Mouse (Mus musculus) hindlimb bud, embryonic 11.5 days (tissue): ENCODE results near the gene Arpc4.

ENCODE experiments used
- DNase-seq: peaks from one replicate; pipeline ENCODE4 v3.0.0-alpha.2; 2012; ENCODE audit warnings: low read depth, low spot score; ENCODE audit errors: extremely low spot score

Gene Arpc4

DNA sequence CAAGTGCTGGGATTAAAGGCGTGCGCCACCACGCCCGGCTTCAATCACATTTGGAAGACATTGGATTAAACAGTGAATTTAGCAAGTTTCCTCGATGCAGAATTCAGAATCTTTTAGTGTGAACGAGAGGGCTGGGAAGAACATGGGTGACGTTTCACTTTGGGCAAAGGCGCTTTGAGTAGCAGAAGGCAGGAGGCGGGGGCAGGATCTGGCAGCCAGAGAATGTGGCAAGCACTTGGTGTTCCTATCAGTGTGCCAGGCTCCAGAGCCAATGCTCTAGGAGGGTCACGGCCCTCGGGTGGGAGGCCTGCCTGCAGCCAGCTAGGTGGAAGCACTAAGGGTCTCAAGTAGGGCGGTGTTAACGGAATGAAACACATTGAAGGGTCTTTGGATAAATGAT is 24.2 kb downstream of the Arpc4 start:
- no peak for DNase-seq

DNA sequence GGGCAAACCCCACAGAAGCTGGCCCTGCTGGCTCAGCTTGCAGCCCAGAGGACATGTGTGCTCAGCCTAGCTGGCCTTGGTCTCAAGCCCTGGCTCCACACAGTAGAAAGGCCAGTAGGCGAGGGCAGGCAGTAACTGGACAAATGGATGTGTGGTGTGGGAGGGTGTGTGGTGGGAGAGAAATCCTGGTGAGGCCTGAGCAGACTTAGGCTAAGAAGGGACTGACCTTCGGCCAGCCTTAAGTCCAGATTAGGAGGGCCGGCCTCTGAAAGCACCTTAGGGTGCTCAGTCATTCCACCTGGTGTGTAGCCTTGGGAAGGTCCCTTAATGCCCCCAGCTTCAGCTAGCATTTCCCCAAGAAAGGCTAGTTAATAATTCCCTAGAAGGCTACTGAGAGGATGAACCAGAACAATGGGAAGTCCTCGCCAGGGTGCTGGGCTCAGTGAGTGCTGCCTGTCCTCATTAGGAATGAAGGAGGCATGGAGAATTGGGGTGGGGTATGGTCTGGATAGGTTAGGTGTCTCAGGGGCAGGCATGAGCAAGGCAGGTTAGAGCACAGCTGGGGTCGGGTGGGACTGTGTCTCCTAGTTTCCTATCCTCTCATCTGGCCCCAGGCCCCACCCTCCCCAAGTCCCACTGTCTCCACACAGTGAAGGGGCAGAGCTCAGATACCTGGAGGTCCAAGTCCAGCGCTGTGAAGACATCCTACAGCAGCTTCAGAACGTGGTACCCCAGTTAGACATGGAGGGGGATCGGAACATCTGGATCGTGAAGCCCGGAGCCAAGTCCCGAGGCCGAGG is 26.9 kb downstream of the Arpc4 start:
- no peak for DNase-seq

DNA sequence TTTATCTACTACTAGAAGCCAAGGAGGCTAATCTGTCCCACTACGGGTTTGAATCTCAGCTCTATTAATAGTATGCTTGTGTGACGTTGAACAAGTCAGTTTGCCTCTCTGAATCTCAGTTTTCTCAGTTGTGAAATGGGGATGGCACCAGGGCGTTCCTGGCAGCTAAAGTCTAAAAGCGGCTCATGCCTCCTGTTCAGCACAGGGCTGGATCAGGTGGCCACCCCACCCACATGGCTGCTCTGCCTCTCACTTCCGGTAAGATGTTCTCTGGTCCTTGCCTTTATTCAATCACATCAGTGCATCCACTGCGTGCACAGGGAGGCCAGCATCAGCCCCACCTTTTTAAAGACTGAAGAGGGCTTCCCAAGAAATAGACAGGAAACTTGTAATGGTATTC is 27.6 kb downstream of the Arpc4 start:
- no peak for DNase-seq

- DNase-seq, result no peak
Measured at GRCm38 (mm10) chr6:113406683-113407082, 28.8 kb downstream of the Arpc4 start.

GRCm38 (mm10) chr6:113410001-113410400 is 32.1 kb downstream of the Arpc4 start:
- DNase-seq, result no peak

DNA sequence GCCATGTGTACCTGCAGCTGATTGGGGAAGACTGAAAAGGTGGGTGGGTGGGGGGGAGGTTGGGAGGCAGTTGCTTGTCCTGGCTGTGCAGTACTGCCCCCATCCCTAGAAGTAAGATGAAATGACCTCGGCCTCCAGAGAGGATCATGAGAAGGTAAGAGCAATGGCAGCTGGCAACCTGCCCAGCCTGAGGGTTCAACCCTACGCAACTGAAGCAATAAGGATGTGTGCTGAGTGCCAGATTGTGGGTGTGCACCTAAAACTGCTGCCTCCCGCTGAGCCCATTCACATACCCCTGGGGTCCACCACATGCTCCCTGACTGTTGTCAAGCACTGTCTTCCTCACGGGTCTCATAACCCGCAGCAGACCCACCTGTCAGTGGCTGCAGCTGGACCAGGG is 38.5 kb downstream of the Arpc4 start:
- DNase-seq, result no peak

- no peak for DNase-seq
Measured at GRCm38 (mm10) chr6:113418441-113419198, 40.7 kb downstream of the Arpc4 start.

DNA sequence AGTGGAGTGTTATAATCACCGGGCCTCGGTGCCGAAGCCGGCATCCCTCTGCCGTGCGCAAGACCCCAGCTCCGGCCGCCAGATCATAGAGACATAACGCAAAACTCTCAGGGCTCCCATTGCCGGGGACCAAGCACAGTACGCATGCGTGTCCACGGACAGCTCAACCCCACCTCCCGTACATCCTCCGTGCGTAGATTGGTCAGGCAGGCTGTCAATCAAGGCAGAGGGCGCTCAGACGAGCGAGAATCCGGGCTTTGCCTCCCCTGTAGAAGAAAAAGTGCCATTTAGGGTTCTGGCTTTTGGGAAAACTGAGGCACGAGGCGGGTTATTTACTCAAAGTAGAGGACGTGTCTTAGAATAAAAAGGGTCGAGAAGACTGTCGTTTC is 41.3 kb downstream of the Arpc4 start, which contains the start of gene Rpusd3:
Gene Rpusd3, minus strand, starts transcription at position 142 of the 389 bp plus-strand sequence.
- DNase-seq, result peak; percentile 99

DNA sequence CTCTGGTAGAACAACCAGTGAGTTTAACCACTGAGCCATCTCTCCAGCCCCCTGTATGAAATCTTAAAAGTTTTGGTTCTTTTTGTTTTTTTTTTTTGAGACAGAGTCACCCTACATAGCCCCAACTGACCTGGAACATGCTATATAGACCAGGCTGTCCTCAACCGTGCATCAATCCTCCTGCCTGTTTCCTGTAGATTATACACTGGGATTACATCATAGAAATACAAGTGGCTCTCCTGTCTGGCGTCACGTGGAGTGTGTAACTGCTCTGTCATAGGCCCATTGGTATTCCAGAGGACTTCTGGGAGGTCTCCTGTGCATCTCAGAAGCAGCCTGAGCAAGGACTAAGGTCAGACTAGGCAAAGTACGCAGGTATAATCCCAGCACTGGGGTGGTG is 45.1 kb downstream of the Arpc4 start:
- DNase-seq, result no peak

GRCm38 (mm10) chr6:113424187-113424586 is 46.3 kb downstream of the Arpc4 start:
- DNase-seq, result no peak

- no peak for DNase-seq
Measured at GRCm38 (mm10) chr6:113426696-113427095, 48.8 kb downstream of the Arpc4 start.

- peak; percentile 37 for DNase-seq
Measured at GRCm38 (mm10) chr6:113427397-113427796, 49.5 kb downstream of the Arpc4 start.

DNA sequence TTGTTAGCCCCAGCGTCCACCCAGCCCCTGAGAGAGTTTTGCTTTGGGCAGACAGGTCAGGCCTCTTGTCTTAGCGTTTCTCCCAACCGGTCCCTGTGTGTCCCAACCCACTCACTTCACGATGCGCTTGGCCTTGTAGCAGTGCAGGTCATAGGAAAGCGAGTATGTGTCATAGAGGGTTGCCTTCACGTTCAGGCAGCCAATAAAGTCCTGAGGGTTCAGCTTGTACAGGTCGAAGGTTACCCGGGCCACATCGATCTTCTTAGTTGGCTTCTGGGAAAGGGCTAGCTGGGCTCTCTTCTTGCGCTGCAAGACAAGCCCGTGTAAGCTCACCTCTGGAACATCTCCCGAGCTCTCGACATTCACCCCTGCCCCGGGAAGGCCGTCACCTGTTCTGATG is 50.1 kb downstream of the Arpc4 start:
- DNase-seq, result no peak

GRCm38 (mm10) chr6:113429965-113430364 is 52.0 kb downstream of the Arpc4 start:
- DNase-seq, result no peak

DNA sequence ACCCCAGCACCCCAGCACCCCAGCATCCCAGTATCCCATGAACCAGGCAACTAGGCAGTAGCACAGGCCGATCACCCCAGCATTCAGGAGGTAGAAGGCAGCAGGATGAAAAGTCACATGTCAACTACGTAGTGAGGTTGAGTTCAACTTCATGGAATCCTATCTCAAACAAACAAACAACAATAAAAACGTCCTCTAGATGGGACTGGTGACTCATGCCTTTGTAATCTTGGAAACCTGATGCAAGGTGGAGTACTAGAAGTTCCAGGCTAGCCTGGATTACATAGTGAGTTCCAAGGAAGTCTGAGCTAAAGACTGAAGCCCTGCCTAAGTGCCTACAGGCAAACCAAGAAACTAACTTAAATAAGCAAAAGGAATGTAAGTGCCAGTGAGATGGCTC is 52.9 kb downstream of the Arpc4 start:
- DNase-seq, result no peak

DNA sequence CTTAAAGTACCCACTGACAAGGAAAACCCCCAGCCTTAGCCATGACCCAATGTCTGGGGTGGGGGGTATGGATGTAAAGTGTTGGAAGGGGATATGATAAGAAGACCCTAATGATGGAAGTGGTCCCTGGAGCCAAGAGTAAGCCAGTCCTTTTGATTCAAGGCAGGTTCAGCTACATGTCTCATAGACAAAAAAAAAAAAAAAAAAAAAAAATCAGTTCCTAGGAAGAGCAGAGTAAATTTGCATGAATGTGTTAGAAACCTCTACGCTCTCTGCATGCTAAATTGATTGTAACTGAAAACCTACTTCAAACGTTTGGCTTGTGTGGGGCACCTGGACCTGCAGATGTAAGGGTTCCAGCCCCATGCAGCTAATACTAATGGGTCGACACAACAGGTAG is 53.9 kb downstream of the Arpc4 start:
- no peak for DNase-seq

- DNase-seq, result no peak
Measured at GRCm38 (mm10) chr6:113433661-113434060, 55.7 kb downstream of the Arpc4 start.

- DNase-seq, result no peak
Measured at GRCm38 (mm10) chr6:113434691-113435090, 56.8 kb downstream of the Arpc4 start.

DNA sequence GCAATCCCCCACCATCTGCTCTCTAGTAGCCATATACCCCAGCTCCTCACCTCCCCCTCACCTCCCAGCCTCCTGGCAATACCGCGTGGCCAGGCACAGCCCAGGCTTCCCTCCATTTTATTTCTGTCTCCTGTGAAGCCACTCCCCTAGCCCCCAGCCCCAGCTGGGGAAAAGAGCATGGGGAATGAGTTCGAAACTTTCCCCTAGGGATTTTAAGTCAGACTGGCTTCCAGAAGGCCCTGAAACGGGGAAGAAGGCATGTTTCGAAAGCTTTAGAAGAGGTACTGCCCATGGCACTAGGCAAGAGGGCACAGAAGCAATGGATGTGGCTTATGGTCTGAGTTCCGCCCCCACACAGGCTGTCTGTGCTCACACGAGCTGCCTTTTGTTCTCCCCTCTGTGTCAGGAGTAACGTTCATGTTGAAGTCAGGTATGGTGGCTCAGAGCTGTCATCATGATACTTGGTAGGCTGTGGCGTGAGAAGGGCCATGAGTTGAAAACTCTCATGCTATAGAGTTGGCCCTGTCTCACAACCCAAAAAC is 57.8 kb downstream of the Arpc4 start, which contains the start of gene Cidec:
Gene Cidec, minus strand, starts transcription at position 97 of the 542 bp plus-strand sequence.
- no peak for DNase-seq

DNA sequence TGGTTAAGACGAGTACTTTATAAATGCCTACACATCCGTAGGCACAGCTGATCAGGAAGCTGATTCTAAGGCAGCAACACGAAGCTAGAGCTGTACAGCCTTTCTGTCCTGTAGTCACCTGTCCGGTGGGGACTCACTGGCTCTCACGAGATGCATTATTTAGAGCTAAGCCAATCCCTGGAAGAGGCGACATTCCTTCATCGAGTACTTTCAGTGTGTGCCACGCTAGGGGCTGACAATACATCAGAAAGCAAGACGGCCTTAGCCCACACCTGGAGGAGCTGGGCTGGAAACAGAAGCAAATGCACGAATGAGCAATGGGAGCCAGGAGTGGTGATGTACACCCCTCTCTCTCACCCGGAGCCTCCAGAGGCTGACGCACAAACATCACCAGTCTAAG is 59.2 kb downstream of the Arpc4 start:
- no peak for DNase-seq

DNA sequence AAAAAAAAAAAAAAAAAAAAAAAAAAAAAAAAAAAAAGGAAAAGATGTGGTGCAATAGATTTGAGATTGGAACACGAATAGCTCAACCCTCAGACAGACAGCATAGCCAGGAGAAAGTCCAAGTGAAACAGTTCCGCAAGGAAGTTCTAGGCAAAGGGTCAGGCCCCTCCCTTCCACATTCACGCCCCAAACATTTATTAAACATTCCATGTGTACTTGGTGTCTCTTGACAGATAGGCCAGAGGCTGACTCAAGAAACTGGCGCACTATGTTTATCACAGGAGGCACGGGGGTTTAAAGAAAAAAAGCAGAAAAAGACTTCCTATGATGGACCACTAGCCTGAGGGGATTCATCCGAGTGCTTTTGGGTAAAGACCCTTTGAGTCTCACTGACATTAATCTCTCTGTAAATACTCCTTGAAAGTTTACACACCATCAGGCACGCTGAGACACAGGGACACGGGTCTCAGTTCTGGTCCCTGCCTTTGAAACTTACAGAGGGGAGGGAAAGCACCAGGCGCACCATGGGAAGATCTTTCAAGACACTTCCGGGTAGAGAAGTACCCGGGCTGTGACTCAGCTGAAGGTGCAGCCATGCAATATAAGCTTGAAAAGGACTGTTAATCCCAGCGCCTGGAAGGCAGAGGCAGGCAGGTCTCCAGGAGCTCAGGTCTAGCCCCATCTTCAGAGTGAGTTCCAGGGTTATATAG is 61.0 kb downstream of the Arpc4 start:
- DNase-seq, result no peak
